Mouse (Mus musculus): ENCODE results near the gene Kif7. TPM values are rescaled to one million over a fixed set of nuclear protein-coding genes. Genes with fewer than 3 reads are reported as not detected.

The Kif7 gene
- polyA plus RNA-seq, 1 experiment from 2014 or later = 6.9 TPM

GRCm38 (mm10) chr7:79710831-79711230 lies 4.7 kb downstream of the Kif7 start:
- Histone ChIP-seq H3K9ac (no peak overlapping the region; the same call in 1 of the 2 replicates), H3K27ac (no peak overlapping the region), H3K36me3 (peaks cover 47% of the 10 kb centered on the region), H3K9me3 (no peaks in the 10 kb centered on the region), H3K27me3 (peaks cover 30% of the 10 kb centered on the region), H3K4me1 (peaks cover 15% of the 10 kb centered on the region), H3K4me2 (replicated peaks) (peak overlapping the region; percentile 79), H3K4me3 (no peak overlapping the region)
- no peak for ATAC-seq (ENCODE audit: low FRiP score, low read depth)
- WGBS = 41% methylated on average over 17 of the region's 17 CpGs

- peak; percentile 38; the same call in 1 of the 2 replicates for ATAC-seq (ENCODE audit: low FRiP score, low read depth)
- 2% methylated on average over 52 of the region's 55 CpGs for WGBS
- peak overlapping the region; percentile 79 for H3K4me2 ChIP-seq (replicated peaks)
- peaks cover 53% of the 10 kb centered on the region for H3K36me3 ChIP-seq
- H3K4me3 ChIP-seq = peak overlapping the region; percentile 46
- H3K9ac ChIP-seq = peak overlapping the region; percentile 55
- no peak overlapping the region for H3K27ac ChIP-seq
- H3K9me3 ChIP-seq = no peaks in the 10 kb centered on the region
- H3K27me3 ChIP-seq = peaks cover 30% of the 10 kb centered on the region
- peaks cover 15% of the 10 kb centered on the region for H3K4me1 ChIP-seq
Observed at GRCm38 (mm10) chr7:79710130-79710607, 5.4 kb downstream of the Kif7 start.

GRCm38 (mm10) chr7:79705210-79705609 lies 10.3 kb downstream of the Kif7 start:
- WGBS = 90% methylated on average over 5 of the region's 5 CpGs
- no peak overlapping the region for H3K9ac ChIP-seq
- H3K36me3 ChIP-seq = peaks cover 94% of the 10 kb centered on the region

GRCm38 (mm10) chr7:79702755-79703154 lies 12.8 kb downstream of the Kif7 start:
- WGBS = 86% methylated on average over 16 of the region's 16 CpGs
- no peak overlapping the region for H3K4me2 ChIP-seq (replicated peaks)
- H3K4me3 ChIP-seq = no peak overlapping the region
- H3K9me3 ChIP-seq = no peaks in the 10 kb centered on the region
- no peaks in the 10 kb centered on the region for H3K4me1 ChIP-seq
- no peaks in the 10 kb centered on the region for H3K27me3 ChIP-seq
- no peak for ATAC-seq (ENCODE audit: low FRiP score, low read depth)
- H3K36me3 ChIP-seq = peaks cover 99% of the 10 kb centered on the region
- H3K9ac ChIP-seq = no peak overlapping the region
- H3K27ac ChIP-seq = no peak overlapping the region

More at GRCm38 (mm10) chr7:79705210-79705609, 10.3 kb downstream of the Kif7 start:
- Histone ChIP-seq H3K4me3 (no peak overlapping the region), H3K27me3 (peaks cover 13% of the 10 kb centered on the region), H3K27ac (no peak overlapping the region), H3K4me1 (peaks cover 6% of the 10 kb centered on the region; the same call in 1 of the 2 replicates), H3K9me3 (no peaks in the 10 kb centered on the region), H3K4me2 (replicated peaks) (no peak overlapping the region)
- ATAC-seq (ENCODE audit: low FRiP score, low read depth) = no peak

GRCm38 (mm10) chr7:79696495-79696894 lies 19.0 kb downstream of the Kif7 start:
- H3K4me3 ChIP-seq = no peak overlapping the region
- H3K9ac ChIP-seq = no peak overlapping the region
- no peak for ATAC-seq (ENCODE audit: low FRiP score, low read depth)
- H3K9me3 ChIP-seq = no peaks in the 10 kb centered on the region
- peaks cover 95% of the 10 kb centered on the region for H3K36me3 ChIP-seq
- WGBS = 90% methylated on average over 8 of the region's 8 CpGs
- no peak overlapping the region for H3K4me2 ChIP-seq (replicated peaks)
- H3K4me1 ChIP-seq = no peaks in the 10 kb centered on the region
- no peak overlapping the region for H3K27ac ChIP-seq
- H3K27me3 ChIP-seq = no peaks in the 10 kb centered on the region

- no peak overlapping the region for H3K9ac ChIP-seq
- H3K4me2 ChIP-seq (replicated peaks) = no peak overlapping the region
- H3K27ac ChIP-seq = no peak overlapping the region
- ATAC-seq (ENCODE audit: low FRiP score, low read depth) = no peak
- H3K27me3 ChIP-seq = no peaks in the 10 kb centered on the region
- H3K4me1 ChIP-seq = no peaks in the 10 kb centered on the region
- H3K4me3 ChIP-seq = no peak overlapping the region
- 92% methylated on average over 2 of the region's 2 CpGs for WGBS
- peaks cover 92% of the 10 kb centered on the region for H3K36me3 ChIP-seq
- no peaks in the 10 kb centered on the region for H3K9me3 ChIP-seq
Observed at GRCm38 (mm10) chr7:79680231-79680630, 35.3 kb downstream of the Kif7 start.

GRCm38 (mm10) chr7:79679186-79679585 lies 36.3 kb downstream of the Kif7 start:
- Histone ChIP-seq H3K27ac (no peak overlapping the region), H3K9ac (no peak overlapping the region), H3K4me1 (no peaks in the 10 kb centered on the region), H3K4me2 (replicated peaks) (no peak overlapping the region), H3K36me3 (peaks cover 87% of the 10 kb centered on the region), H3K4me3 (no peak overlapping the region), H3K27me3 (no peaks in the 10 kb centered on the region), H3K9me3 (no peaks in the 10 kb centered on the region)
- no peak for ATAC-seq (ENCODE audit: low FRiP score, low read depth)

- 92% methylated on average over 4 of the region's 4 CpGs for WGBS
- Histone ChIP-seq H3K4me2 (replicated peaks) (no peak overlapping the region), H3K36me3 (peaks cover 73% of the 10 kb centered on the region), H3K9me3 (no peaks in the 10 kb centered on the region), H3K27ac (no peak overlapping the region), H3K4me1 (no peaks in the 10 kb centered on the region), H3K27me3 (no peaks in the 10 kb centered on the region), H3K9ac (no peak overlapping the region), H3K4me3 (no peak overlapping the region)
- no peak for ATAC-seq (ENCODE audit: low FRiP score, low read depth)
Observed at GRCm38 (mm10) chr7:79670900-79671604, 44.5 kb downstream of the Kif7 start.

GRCm38 (mm10) chr7:79666690-79667089 lies 48.8 kb downstream of the Kif7 start:
- no peak for ATAC-seq (ENCODE audit: low FRiP score, low read depth)
- peaks cover 20% of the 10 kb centered on the region for H3K4me1 ChIP-seq
- no peak overlapping the region for H3K9ac ChIP-seq
- no peak overlapping the region for H3K4me3 ChIP-seq
- peaks cover 53% of the 10 kb centered on the region for H3K36me3 ChIP-seq
- H3K9me3 ChIP-seq = no peaks in the 10 kb centered on the region
- H3K27ac ChIP-seq = no peak overlapping the region
- no peak overlapping the region for H3K4me2 ChIP-seq (replicated peaks)
- no peaks in the 10 kb centered on the region for H3K27me3 ChIP-seq

GRCm38 (mm10) chr7:79661253-79661890 lies 54.1 kb downstream of the Kif7 start:
- Histone ChIP-seq H3K4me1 (peaks cover 30% of the 10 kb centered on the region), H3K4me2 (replicated peaks) (peak overlapping the region; percentile 97), H3K9me3 (no peaks in the 10 kb centered on the region), H3K27ac (no peak overlapping the region), H3K9ac (peak overlapping the region; percentile 89), H3K4me3 (peak overlapping the region; percentile 93), H3K27me3 (no peaks in the 10 kb centered on the region), H3K36me3 (peaks cover 8% of the 10 kb centered on the region)
- ATAC-seq (ENCODE audit: low FRiP score, low read depth) = no peak
- 14% methylated on average over 5 of the region's 5 CpGs for WGBS

GRCm38 (mm10) chr7:79660291-79661150 lies 55.0 kb downstream of the Kif7 start:
- peaks cover 30% of the 10 kb centered on the region for H3K4me1 ChIP-seq
- ATAC-seq (ENCODE audit: low FRiP score, low read depth) = no peak; the same call in 1 of the 2 replicates
- H3K36me3 ChIP-seq = peaks cover under 1% of the 10 kb centered on the region
- no peak overlapping the region for H3K27ac ChIP-seq
- no peaks in the 10 kb centered on the region for H3K27me3 ChIP-seq
- peak overlapping the region; percentile 97 for H3K4me2 ChIP-seq (replicated peaks)
- H3K9ac ChIP-seq = peak overlapping the region; percentile 89
- WGBS = under 1% methylated on average over 73 of the region's 73 CpGs
- H3K4me3 ChIP-seq = peak overlapping the region; percentile 93
- no peaks in the 10 kb centered on the region for H3K9me3 ChIP-seq
